Mouse (Mus musculus) Muller cell, postnatal 12 days (primary cell): ENCODE results near the gene Ttc25.
"Not testable (repeated sequence)": the region's sequence is repeated elsewhere in the genome, so short reads cannot be mapped to it uniquely, and the experiment has no call there.

Source experiments
- DNase-seq: peaks from one replicate; pipeline ENCODE4 v3.0.0-alpha.2; 2015; ENCODE audit errors: inconsistent ontology term

The Ttc25 gene

DNA sequence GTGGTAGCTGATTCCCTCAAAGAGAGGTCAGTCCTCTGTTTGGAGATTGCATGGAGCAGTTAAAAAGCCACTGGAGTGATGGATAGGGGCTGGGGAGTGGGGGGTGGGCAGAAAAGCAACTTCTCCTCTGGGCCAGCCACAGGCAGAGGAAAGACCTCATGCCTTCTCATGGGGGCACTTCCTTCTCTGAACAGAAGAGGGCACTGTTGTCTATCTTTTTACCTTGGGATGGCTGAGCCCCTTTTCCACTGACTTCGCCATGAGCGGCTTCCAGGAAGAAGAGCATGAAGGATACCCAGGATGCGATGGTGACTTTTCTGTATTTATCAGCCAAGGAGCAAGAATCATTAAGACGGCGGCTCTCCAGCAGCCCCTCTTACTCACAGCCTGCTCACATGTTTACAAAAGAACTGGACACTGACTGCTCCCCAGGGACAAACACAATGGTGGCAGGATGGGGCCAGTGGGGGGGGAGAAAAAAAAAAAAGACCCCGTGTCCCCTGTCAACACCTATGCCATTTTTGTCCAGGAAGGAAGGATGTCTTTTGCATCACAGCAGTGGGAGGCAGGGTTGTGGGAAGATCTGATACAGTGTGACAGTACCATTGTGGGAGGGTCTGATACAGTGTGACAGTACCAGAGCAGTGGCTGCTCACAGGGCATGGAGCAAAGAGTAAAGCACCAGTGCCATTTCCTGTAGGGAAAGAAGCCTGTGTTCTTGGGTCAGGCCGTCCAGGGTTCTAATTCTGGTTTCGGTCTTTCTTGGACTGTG is 25.2 kb downstream of the Ttc25 start:
- DNase-seq, result peak; percentile 73

GRCm38 (mm10) chr11:100571202-100571567 is 25.8 kb downstream of the Ttc25 start:
- no peak for DNase-seq

DNA sequence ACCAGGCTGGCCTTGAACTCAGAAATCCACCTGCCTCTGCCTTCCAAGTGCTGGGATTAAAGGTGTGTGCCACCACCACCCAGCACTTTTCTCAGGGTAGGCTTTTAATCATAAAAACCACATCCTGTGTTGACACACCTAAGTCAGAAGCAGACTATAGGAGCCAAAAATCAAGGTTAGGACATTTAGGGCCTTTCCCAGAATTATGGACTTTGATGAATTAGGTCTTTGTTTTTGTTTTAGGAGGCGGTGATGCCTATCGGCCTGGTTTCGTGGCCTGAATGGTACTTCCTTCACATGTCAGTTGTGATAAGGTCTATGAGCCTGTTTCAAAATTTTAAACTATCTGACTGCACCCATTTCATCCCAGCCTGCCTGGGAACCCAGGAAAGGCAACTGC is 28.8 kb downstream of the Ttc25 start:
- no peak for DNase-seq

- DNase-seq, result peak; percentile 82
Observed at GRCm38 (mm10) chr11:100574708-100575483, 29.5 kb downstream of the Ttc25 start, which contains the start of gene Cnp. Cnp (plus strand) TSS chr11:100574904.

DNA sequence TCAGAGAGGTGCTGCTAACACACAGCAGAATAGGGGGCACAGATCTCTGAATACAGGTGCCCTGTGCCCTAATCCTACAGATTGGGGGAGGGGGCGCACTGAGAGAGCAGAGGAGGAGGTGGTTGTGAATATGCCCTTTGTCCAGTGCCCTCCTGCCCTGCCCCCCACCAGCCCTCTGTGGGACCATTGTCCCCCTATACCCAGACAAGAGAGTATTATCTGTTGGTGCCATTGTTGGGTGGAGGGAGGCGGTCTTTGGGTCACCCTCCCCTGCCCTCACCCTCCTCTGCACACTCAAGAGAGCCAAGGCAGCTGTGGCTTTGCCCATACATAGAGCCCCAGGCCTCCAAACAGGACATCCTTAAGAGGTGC is 30.1 kb downstream of the Ttc25 start:
- no peak for DNase-seq

DNA sequence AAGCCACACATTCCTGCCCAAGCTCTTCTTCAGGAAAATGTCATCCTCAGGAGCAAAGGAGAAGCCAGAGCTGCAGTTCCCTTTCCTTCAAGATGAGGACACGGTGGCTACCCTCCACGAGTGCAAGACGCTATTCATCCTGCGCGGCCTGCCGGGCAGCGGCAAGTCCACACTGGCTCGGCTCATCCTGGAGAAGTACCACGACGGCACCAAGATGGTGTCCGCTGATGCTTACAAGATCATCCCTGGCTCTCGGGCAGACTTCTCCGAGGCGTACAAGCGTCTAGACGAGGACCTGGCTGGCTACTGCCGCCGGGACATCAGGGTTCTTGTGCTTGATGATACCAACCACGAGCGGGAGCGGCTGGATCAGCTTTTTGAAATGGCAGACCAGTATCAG is 30.8 kb downstream of the Ttc25 start:
- no peak for DNase-seq

DNA sequence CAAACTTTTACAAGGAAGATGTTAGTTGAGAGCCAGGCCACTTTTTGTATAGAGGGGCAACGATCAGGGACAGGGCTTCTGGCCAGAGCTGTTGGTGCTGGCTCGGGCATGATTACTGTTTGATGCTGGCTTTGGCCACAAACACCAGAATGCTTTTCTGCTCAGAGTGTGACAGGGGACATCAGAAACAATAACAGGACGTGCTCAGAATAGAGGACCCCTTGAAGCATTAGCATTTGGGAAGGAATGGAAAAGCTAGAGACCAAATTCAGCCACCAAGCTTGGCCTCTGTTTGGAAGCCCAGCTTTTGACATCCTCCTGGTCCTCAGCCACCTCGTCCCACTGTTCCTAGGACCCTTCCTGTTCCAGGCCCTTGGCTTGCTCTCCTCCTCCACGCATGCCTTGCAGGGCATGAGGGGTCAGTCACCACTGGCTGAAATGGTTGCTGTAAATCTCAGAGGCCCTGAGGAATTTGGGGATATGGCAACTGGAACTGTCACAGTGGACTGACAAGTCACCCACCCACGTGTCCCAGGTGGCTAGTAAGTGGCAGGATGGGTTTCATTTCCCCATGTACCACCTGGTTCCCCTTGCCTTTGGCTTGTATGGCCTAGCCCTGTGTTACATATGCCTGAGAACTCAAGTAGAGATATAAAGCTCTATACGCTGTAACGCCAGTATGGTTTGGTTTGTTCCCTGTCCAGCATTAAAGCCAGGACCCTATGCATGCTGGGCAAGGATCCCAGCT is 32.6 kb downstream of the Ttc25 start:
- DNase-seq, result no peak

DNA sequence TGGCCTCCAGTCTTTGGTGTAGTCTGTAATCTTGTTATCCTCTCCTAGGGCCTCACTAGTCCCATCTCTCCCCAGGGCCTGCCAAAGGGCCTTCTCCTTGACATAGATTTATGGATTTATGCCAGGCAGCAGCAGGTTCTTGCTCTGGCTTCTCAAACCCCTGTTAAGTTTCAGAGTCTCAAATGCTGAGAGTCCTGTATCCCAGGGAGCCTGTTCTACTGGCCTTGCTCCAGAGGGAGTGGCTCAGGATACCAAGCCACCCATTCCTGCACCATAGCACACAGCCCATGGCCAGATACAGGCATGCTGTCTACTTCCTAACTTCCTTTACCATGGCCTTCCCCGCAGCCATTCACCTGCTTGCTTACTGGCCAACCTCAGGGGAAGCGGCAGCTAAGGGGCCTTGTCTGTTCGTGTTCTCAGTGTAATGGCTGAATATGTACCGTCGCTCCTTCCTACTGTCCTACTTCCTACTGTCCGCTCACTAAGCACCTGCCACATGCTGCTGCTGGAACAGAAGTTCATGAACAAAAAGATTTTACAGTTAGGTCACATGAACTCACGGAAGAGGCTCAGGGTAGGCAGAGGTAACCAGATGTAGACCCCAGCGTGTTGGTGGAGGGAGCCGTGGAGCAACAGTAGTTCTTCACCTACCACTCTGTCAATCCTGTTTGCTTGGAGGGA is 33.9 kb downstream of the Ttc25 start:
- no peak for DNase-seq

GRCm38 (mm10) chr11:100580275-100580674 is 34.9 kb downstream of the Ttc25 start:
- no peak for DNase-seq

DNA sequence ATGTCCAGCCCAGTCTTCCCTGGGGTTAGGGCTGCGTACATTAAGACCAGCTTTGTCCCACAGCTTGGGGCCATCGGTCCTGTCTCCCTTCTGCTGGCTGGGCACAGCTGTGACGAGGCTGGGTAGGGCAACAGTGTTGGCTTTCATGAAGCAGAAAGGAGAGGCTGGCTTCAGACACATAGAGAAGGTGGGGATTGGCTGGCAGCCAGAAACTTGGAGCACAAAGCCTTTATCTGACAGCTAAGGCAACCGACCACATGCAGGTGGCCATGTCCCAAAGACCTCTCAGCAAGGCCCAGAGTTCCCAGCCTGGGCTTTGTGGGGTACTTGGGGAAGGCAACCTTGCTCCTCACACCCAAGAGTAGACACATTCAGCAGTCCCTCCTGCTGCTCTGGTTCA is 36.3 kb downstream of the Ttc25 start:
- DNase-seq, result peak; percentile 53

DNA sequence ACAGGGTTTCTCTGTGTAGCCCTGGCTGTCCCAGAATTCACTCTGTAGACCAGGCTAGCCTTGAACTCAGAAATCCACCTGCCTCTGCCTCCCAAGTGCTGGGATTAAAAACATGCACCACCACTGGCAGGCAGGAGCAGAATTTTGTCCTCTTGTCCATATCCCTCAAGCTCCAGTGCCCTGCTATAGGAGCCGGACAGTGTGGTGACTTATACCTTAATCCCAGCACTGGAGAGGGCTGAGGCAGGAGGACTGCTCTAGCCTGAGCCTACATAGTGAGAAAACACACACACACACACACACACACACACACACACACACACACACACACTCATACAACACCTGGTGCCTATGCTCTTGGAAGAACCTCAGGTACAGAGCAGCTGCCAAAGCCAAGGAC is 37.0 kb downstream of the Ttc25 start:
- DNase-seq, result not testable (repeated sequence)

DNA sequence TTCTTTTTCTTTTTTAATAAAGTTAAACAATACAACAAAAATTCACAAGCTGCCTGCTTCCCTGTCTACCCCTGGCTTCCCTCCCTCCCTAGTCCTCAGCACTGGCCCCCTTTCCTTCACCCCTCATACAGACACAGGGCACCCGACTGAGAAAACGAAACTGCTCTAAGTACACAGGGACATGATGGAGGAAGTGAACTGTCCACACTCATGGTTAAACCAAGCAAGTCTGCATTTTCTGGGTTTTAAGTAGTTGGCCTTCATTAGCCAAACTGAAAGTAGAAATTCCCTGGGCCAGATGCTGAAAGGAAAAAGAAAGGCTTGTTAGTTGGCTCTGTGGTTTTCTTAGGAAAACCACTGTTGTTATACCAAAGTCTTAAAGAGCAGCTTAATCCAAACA is 37.4 kb downstream of the Ttc25 start:
- DNase-seq, result no peak

GRCm38 (mm10) chr11:100584561-100584961 is 39.2 kb downstream of the Ttc25 start:
- no peak for DNase-seq

GRCm38 (mm10) chr11:100585148-100585547 is 39.7 kb downstream of the Ttc25 start:
- no peak for DNase-seq

DNA sequence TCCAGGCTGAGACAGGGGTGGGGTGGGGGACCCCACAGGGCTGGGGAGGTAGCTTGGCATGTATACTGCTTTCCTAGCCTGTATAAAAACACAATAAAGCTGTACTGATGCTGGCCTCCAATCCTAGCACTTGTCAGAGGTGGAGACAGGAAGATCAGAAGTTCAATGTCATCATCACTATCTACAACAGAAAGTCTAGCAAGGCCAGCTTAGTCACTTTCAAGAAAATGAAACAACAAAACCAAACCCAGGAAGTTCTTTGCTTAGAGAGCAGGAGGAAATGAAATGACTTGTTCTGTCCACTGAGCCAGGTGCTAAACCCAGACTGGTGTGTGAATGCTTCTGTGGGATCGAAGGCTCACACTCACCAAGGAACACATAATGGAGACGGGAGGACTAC is 43.1 kb downstream of the Ttc25 start:
- DNase-seq, result no peak

- peak; percentile 55 for DNase-seq
Observed at GRCm38 (mm10) chr11:100592346-100593046, 47.1 kb downstream of the Ttc25 start.

DNA sequence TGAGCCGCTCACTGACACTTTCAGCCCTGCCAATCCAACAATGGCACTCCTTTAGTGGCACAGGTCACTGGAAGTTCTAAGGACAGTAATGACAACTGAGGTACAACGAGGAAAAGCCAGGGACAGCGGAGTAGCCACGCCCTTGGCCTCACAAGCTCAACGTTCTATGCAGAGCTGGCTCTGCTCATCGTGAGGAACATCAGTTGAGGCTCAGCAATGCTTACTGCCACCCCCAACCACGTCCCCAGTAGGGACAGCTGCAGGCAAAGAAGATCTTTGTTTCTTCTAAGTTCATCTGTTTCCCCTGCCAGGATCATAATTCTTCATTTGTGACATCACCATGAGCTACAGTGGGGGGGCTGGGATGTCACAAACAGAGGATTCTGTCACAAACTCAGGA is 49.2 kb downstream of the Ttc25 start:
- no peak for DNase-seq

DNA sequence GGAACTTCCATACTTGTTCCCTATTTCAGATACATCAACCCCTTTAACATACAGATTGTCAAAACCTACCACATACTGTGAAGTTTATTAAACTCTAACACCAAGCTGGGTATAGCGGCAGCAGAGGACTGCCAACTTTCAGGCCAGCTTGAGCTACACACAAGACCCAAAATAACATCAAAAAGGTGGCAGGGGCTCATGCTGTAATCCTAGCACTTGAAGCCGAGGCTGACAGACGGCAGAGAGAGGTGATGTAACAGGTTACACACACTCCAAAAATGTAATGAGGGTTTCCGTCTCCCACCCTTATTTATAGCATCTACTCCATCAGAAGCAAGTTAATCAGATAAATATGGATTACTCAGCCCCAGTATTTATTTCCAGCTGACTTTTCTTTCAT is 50.1 kb downstream of the Ttc25 start:
- DNase-seq, result no peak

GRCm38 (mm10) chr11:100598074-100598473 is 52.7 kb downstream of the Ttc25 start:
- DNase-seq, result no peak

GRCm38 (mm10) chr11:100601372-100601771 is 56.0 kb downstream of the Ttc25 start:
- DNase-seq, result no peak

DNA sequence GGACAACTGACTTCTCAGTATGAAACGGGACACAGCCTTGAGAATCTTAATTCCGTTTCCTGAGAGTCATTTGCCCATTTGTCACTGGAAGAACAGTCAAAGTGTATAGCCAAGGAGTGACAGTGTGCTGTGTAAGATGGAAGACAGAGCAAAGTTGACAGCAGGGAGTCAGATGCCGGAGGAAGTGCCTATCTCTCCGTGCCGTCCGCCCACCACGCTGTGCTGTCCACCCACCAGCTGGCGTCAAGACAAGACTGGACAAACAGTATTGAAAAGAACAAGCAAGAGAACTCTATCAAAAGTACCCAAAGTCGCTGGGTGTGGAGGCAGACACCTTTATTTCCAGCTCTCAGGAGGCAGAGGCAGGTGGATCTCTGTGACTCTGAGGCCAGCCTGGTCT is 57.7 kb downstream of the Ttc25 start:
- no peak for DNase-seq
